Mouse (Mus musculus): ENCODE data around the gene Psmd9.

Gene Psmd9

GRCm38 (mm10) chr5:123151707-123152362 lies 17.4 kb upstream of the Psmd9 start:
- DNase-seq = no peak

- no peak for DNase-seq
These were observed 16.3 kb upstream of the Psmd9 start for GRCm38 (mm10) chr5:123152901-123153300.

DNA sequence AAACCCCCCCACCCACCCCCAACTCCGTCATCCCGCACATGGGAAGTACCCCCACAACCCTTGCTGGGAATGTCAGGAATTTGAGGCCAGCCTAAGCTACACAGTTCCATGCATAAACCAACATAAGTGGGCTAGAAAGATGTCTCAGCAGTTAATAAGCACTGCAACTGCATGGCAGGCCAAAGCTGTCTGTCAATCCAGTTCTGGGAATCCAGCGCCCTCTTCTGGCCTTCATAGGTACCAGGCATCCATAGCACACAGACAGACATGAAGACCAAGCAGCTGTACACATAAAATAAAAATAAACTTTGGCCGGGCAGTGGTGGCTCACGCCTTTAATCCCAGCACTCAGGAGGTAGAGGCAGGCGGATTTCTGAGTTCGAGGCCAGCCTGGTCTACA lies 13.8 kb upstream of the Psmd9 start:
- peak; percentile 66 for DNase-seq

DNA sequence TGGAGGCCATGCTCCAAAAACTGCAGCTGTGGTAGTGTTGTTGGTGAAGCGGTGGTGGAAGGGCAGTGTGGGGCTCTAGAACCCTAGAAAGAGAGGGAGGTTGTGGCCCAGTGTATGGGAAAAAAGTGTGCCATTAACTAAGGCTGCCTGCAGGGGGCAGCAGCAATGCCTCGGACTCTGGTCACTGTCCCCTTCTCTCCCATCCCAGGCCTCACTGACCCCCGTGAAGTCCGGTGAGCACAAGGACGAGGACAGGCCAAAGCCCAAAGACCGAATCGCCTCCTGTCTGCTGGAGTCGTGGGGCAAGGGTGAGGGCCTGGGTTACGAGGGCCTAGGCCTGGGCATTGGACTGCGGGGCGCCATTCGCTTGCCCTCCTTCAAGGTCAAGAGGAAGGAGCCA lies 12.4 kb upstream of the Psmd9 start:
- DNase-seq = no peak

DNA sequence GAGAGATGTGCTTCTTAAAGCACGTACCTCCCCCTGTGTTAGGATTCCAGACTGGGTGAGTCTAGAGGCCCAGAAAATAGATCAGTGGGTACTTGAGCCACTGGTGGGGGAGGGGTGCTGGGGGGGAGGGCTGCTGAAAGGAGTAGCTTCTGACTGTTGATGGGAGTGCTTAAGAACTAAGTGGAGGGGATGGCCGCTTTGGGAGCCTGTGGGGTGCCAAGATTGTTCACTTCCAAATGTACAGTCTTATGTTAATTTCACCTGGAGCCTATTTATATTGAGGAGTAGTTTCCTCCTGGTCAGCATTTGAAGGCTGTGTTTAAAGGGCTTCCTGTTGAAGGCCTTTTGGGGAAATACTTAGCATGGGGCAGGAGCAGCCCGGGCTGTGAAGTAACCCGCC lies 11.2 kb upstream of the Psmd9 start:
- DNase-seq = no peak

DNA sequence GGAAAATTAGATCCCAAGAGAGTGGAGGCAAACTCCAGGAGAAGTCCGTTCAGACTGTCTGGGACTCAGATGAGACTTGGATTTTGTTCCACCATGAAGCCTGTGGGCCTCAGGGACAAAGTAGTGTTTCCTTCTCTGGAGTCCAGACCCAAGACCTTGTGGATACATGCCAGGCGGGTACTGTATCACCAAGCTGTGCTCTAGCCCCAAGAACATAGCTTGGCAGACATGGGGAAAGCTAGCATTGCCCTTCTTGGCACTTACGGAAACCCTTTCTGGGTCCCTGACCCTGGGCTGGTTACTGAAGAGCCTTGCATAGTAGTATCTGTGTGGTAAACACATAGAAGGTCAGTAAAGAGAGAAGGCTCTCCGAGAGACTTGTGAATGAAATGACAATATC lies 9.8 kb upstream of the Psmd9 start:
- DNase-seq = no peak

DNA sequence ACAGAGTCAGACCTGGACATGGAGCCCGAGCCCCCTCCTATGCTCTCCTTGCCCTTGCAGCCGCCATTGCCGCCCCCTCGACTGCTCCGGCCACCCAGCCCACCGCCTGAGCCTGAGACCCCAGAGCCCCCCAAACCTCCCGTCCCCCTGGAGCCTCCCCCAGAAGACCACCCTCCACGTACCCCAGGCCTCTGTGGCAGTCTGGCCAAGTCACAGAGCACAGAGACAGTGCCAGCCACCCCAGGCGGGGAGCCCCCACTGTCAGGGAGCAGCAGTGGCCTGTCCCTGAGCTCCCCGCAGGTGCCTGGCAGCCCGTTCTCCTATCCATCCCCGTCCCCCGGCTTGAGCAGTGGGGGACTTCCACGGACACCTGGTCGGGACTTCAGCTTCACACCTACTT lies 9.3 kb upstream of the Psmd9 start:
- DNase-seq = no peak

GRCm38 (mm10) chr5:123160341-123160740 lies 8.9 kb upstream of the Psmd9 start:
- no peak for DNase-seq

DNA sequence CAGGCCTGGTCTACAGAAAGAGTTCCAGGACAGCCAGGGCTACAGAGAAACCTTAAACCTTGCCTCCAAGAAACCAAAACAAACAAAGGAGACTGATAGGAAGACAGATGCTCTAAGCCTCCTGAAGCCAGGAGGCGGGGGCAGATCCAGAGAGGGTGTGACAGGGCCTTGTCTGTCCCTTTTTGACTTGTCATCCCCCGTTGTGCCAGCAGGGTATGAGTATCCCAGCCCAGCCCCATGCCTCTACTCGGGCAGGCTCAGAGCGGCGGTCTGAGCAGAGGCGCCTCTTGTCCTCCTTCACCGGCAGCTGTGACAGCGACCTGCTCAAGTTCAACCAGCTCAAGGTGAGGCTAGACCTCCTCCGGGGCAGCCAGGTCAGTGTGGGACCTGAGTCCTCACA lies 6.3 kb upstream of the Psmd9 start:
- DNase-seq = no peak

DNA sequence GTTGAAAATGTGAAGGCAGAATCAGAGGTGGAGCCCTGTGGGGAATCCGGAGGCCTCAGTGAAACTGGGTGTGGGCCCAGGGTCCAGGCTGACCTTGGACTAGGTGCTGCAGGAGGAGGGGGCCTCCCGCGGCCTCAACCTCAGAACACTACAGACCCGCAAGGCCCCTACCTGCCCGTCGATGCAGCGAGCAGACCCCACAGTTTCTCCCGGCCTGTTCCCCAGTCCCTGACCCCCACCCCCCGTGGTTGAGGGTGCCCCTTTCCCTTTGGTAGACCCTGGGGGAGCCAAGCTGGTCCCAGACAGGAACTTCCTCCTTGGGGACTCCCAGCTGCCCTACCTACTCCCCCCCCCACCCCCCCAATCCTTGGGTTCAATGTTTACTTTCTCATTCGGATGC lies 2.8 kb upstream of the Psmd9 start:
- DNase-seq = no peak

GRCm38 (mm10) chr5:123167591-123167990 lies 1.6 kb upstream of the Psmd9 start:
- no peak for DNase-seq

DNA sequence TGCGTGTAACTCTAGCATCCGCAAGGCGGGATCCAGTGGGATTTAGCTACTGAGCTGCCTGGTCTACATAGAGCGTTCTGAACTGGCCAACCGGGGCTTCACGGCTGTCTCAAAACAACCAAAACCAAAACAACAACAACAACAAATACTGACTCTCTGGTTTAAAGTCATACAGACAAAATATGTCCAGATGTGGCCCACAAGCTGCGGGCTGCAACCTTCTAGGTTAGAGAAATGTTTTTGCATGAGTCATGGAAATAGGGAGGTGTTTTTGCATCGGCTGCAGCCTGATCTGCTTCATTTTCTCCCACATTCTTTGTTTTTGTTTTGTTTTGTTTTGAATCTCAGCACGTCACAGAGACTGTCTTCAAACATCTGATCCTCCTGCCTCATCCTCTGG lies 1.2 kb downstream of the Psmd9 start:
- DNase-seq = no peak

DNA sequence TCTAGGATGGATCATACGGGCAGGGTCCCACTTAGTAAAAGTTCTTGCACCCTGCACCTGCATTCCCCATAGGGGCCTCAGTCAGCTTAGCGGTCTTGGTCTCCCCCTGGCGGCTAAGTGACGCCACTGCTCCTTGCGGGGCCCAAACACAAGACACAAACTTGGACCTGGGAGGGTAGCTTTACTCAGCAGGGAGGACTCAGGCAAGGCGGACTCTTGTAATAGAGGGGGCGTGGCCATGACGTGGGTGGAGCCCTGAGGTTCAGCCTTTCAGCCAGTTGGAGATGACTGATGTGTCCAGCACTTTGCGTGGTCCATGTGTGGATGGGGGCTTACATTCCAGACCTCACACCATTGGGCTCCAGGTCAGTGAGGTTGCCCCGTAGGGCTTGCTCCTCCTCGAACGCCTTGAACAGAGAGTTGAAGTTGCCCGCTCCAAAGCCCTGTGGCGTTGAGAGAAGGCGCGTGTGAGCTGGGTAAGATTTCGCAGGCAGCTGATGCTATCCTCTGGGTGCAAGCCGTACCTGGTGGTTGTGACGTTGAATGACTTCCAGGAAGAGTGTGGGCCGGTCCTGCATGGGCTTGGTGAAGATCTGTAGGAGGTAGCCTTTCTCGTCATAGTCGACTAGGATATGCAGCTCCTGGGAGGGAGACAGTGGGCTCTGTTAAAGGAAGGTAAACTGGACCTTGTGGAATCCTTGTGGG lies 2.6 kb downstream of the Psmd9 start:
- peak; percentile 84 for DNase-seq

GRCm38 (mm10) chr5:123178792-123179191 lies 9.6 kb downstream of the Psmd9 start:
- DNase-seq = no peak

- no peak for DNase-seq
These were observed 11.2 kb downstream of the Psmd9 start for GRCm38 (mm10) chr5:123180390-123180789.

DNA sequence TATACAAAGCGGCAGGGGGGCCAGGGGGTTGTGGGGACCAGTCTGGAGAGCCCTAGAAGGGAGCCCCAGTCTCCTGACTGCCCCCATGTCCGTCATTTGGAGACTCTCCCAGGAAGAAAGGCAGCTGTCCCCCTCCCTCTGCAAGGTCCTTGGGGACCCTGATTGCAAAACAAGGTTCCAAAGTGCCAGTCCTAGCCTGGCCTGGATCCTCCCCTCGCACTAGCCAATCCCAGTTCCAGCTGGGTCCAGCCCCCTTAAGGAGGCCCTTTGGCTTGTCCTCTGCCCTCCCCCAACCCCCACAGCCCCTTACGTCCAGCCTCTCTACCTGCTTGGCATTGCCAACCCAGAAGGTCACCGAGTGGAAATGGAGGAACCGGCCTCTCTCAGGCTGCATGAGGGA lies 12.3 kb downstream of the Psmd9 start:
- no peak for DNase-seq

DNA sequence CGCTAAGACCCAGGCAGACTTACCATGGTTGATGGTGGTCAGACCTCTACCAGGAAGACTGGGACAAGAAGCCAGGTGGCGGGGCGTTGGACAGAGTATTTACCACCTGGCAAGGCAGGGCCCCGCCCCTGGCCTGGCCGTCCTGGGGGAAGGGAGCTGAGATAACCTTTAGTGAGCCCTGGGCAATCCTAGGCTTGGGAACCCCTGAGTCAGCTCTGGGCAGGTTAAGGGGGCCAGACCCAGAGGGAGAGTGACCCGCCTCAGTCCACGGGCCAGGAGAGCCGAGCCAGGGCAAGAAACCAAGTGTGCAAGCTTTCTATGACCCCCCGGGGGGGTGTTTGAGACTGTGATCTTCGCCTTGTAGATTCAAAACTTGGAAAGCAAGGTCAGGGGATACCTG lies 13.4 kb downstream of the Psmd9 start, which contains the start of gene Hpd:
Hpd (minus strand) TSS at position 77 of the 400 bp plus-strand sequence.
- DNase-seq = no peak

DNA sequence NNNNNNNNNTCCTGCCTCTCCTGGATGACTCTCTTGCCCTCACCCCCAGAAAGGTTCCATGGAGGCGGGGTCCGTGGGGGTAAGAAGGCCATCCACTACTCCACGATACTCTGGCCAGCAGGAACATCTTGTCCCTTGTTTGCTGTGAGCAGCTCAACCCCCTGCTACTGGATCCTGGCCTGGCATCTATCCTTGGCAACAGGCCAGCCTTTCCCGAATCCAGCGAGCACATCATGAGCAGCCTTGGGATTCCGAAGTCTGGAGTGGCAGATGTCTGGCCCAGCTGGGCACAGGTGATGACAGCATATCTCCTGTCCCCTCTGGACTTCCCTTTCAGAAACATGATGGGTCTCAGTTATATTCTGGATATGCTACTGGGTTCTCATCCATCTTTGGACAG lies 16.8 kb downstream of the Psmd9 start:
- no peak for DNase-seq

GRCm38 (mm10) chr5:123187306-123187705 lies 18.1 kb downstream of the Psmd9 start:
- no peak for DNase-seq

DNA sequence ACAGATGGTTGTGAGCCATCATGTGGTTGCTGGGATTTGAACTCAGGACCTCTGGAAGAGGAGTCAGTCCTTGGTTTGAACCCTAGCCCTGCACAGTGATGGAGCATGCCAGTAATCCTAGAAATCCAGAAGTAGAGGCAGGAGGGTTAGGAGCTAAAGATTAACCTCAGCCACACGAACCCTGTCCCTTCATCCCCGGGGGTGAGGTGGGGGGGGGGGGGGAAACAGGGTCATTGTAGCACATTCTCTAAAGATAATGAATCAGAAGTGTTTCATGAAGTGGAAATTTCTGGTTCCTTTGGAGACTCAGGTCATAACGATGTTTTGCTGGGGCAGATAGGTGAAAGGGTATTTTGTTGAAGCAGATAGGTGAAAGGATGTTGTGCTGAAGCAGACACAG lies 21.7 kb downstream of the Psmd9 start:
- DNase-seq = no peak

DNA sequence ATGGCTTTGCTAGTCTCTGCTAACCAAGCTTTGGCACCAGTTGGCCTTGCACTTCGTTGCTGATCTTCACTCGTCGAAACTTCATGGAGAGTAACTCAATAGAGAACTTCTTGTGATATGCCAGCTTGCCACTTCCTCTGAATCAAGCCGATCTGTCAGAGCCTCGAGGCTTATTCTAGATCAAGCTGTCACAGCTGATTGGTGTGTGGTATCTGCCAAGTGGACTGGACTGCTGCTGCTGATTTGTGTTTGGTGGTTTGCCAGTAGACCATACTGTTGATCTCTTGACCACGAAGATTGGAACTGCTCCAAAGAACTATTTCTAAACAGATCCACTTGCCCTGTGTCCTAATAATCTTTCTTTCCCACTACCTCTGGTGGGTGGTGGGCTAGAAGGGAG lies 22.2 kb downstream of the Psmd9 start:
- no peak for DNase-seq

GRCm38 (mm10) chr5:123192606-123193150 lies 23.5 kb downstream of the Psmd9 start:
- DNase-seq = no peak

DNA sequence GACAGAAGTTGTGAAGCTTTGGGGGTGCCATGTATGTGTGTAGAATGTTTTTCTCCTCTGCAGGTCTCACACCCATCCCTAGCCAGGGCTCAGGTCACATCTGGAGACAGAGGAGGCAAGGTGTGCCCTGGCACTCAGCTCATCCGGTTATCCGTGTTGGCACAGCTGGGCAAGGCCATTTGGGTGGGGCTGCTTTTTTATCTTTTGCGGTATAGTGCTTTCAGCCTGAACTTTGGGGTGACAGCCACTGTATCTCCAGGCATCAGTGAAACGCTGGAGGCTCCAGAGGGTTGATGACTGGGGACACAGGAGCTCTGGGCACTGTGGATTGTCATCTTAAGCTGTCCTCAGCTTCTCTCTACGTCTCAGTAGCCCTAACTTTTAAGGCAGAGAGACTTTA lies 24.2 kb downstream of the Psmd9 start:
- no peak for DNase-seq

GRCm38 (mm10) chr5:123194856-123195255 lies 25.6 kb downstream of the Psmd9 start:
- no peak for DNase-seq

Measured in right cerebral cortex, postnatal 4 days (tissue).